Mouse (Mus musculus) v-Abl transformed pro-B cells (cell line): ENCODE results near the gene Asb13.

Experiments
- in situ Hi-C, 2 experiments: fragments of 400-800 bp; cut with MboI; formaldehyde crosslinking; loops; one replicate each; pipeline ENCODE4 v1.15.1; 2025; ENCODE audit not compliant: unreplicated experiment in 2 of 2

Gene Asb13

GRCm38 (mm10) chr13:3633895-3634811 lies at the start of gene Asb13:
Gene Asb13, plus strand, starts transcription at chr13:3634032.
- in situ Hi-C loops: loop anchor here in 1 of 2 experiments (10.0 kb wide), 1 partner anchor 109 kb away; no protein-coding TSS in a partner anchor

- in situ Hi-C loops: no loop called here
These were observed 43.0 kb upstream of the Asb13 start for GRCm38 (mm10) chr13:3590789-3591188.

GRCm38 (mm10) chr13:3594311-3594710 lies 39.5 kb upstream of the Asb13 start:
- in situ Hi-C loops: no loop called here

- in situ Hi-C loops: no loop called here
These were observed 37.6 kb upstream of the Asb13 start for GRCm38 (mm10) chr13:3596232-3596631.

- in situ Hi-C loops: no loop called here
These were observed 24.1 kb upstream of the Asb13 start for GRCm38 (mm10) chr13:3609780-3610117.

GRCm38 (mm10) chr13:3610118-3610794 lies 23.6 kb upstream of the Asb13 start:
- in situ Hi-C loops: no loop called here

GRCm38 (mm10) chr13:3610795-3611438 lies 22.9 kb upstream of the Asb13 start, which contains the start of gene Fam208b:
Gene Fam208b, minus strand, starts transcription at chr13:3611108.
- in situ Hi-C loops: no loop called here

GRCm38 (mm10) chr13:3627139-3627538 lies 6.7 kb upstream of the Asb13 start:
- in situ Hi-C loops: no loop called here

- in situ Hi-C loops: no loop called here
These were observed 5.7 kb upstream of the Asb13 start for GRCm38 (mm10) chr13:3628102-3628501.

GRCm38 (mm10) chr13:3632551-3632950 lies 1.3 kb upstream of the Asb13 start:
- in situ Hi-C loops: loop anchor here in 1 of 2 experiments (10.0 kb wide), 1 partner anchor 108 kb away; no protein-coding TSS in a partner anchor

GRCm38 (mm10) chr13:3633131-3633530 lies 701 bp upstream of the Asb13 start:
- in situ Hi-C loops: loop anchor here in 1 of 2 experiments (10.0 kb wide), 1 partner anchor 108 kb away; no protein-coding TSS in a partner anchor

- in situ Hi-C loops: loop anchor here (5.0 to 10.0 kb wide), 2 partner anchors 33 to 110 kb away; no protein-coding TSS in a partner anchor
These were observed 1.2 kb downstream of the Asb13 start for GRCm38 (mm10) chr13:3635076-3635475.

- in situ Hi-C loops: loop anchor here (5.0 to 10.0 kb wide), 2 partner anchors 34 to 112 kb away; no protein-coding TSS in a partner anchor
These were observed 3.0 kb downstream of the Asb13 start for GRCm38 (mm10) chr13:3636797-3637196.

GRCm38 (mm10) chr13:3642049-3642448 lies 8.2 kb downstream of the Asb13 start:
- in situ Hi-C loops: no loop called here

GRCm38 (mm10) chr13:3642538-3642937 lies 8.7 kb downstream of the Asb13 start:
- in situ Hi-C loops: no loop called here

- in situ Hi-C loops: loop anchor here in 1 of 2 experiments (5.0 kb wide), 1 partner anchor 238 kb away; no protein-coding TSS in a partner anchor
These were observed 11.0 kb downstream of the Asb13 start for GRCm38 (mm10) chr13:3644871-3645270.

- in situ Hi-C loops: loop anchor here in 1 of 2 experiments (5.0 kb wide), 1 partner anchor 239 kb away; no protein-coding TSS in a partner anchor
These were observed 12.1 kb downstream of the Asb13 start for GRCm38 (mm10) chr13:3645919-3646318.

GRCm38 (mm10) chr13:3646566-3646965 lies 12.7 kb downstream of the Asb13 start:
- in situ Hi-C loops: loop anchor here in 1 of 2 experiments (5.0 kb wide), 1 partner anchor 239 kb away; no protein-coding TSS in a partner anchor

GRCm38 (mm10) chr13:3650569-3650968 lies 16.7 kb downstream of the Asb13 start:
- in situ Hi-C loops: no loop called here

GRCm38 (mm10) chr13:3654432-3654831 lies 20.6 kb downstream of the Asb13 start:
- in situ Hi-C loops: no loop called here
